Mouse (Mus musculus) bone marrow, adult 2 months (tissue): ENCODE measurements around the gene B4galt3. TPM values are rescaled to one million over a fixed set of nuclear protein-coding genes. Genes with fewer than 3 reads are reported as not detected.

Experiments
- H3K27ac ChIP-seq: fragments of 200-500 bp; 2 replicates; pipeline ENCODE4 v1.5.1; 2012; ENCODE audit warnings: low read depth, mild to moderate bottlenecking, control low read depth, inconsistent platforms, low read length; ENCODE audit not compliant: control insufficient read depth, poor library complexity, insufficient read depth
- H3K4me1 ChIP-seq: fragments of 200-500 bp; 2 replicates; pipeline ENCODE4 v1.6.1; 2011; ENCODE audit warnings: low read length; ENCODE audit not compliant: control insufficient read depth, insufficient read depth
- H3K4me3 ChIP-seq: fragments of 200-500 bp; replicated peaks from 2 replicates; pipeline ENCODE3; 2011; ENCODE audit warnings: mild to moderate bottlenecking, low read depth, low read length, control low read depth; ENCODE audit not compliant: control insufficient read depth
- CTCF ChIP-seq: fragments of 200-500 bp; IDR thresholded peaks from 2 replicates; pipeline ENCODE4 v1.5.1; 2011; ENCODE audit warnings: low read length, control low read depth; ENCODE audit not compliant: control insufficient read depth, insufficient read depth
- POLR2A ChIP-seq: fragments of 200-500 bp; IDR thresholded peaks from 2 replicates; pipeline ENCODE4 v1.6.1; 2011; ENCODE audit warnings: low read depth, mild to moderate bottlenecking, control low read depth, low read length, borderline replicate concordance; ENCODE audit not compliant: control insufficient read depth
- WGBS: fragments of 180-500 bp; shearing (Covaris S2); methylation state at CpG from one replicate; pipeline ENCODE4 v1.1.7; 2018; 5-methylcytosine and 5-hydroxymethylcytosine counted together
- polyA plus RNA-seq: library from polyadenylated mRNA; stranded (reverse); fragments of >200 nt; gene quantifications from 2 replicates; pipeline ENCODE4 v1.2.4, GENCODE M21; 2011; ENCODE audit warnings: low replicate concordance; ENCODE audit not compliant: missing spikeins, insufficient read depth, insufficient read length

Gene B4galt3
- polyA plus RNA-seq, 1 experiment = 67.5 TPM

GRCm38 (mm10) chr1:171227879-171228278 lies 42.2 kb upstream of the B4galt3 start:
- 38% methylated on average over 1 of the region's 1 CpGs for WGBS
- no peaks in the 10 kb centered on the region; the same call in 1 of the 2 replicates for H3K4me1 ChIP-seq

GRCm38 (mm10) chr1:171229750-171230149 lies 40.4 kb upstream of the B4galt3 start:
- 80% methylated on average over 6 of the region's 6 CpGs for WGBS
- no peak overlapping the region for H3K27ac ChIP-seq
- TF ChIP-seq CTCF = no peak
- no peak for TF ChIP-seq POLR2A
- H3K4me3 ChIP-seq = no peak overlapping the region
- peaks cover under 1% of the 10 kb centered on the region; the same call in 1 of the 2 replicates for H3K4me1 ChIP-seq

More at GRCm38 (mm10) chr1:171227879-171228278, 42.2 kb upstream of the B4galt3 start:
- TF ChIP-seq CTCF = no peak
- no peak for TF ChIP-seq POLR2A
- no peak overlapping the region for H3K4me3 ChIP-seq
- no peak overlapping the region for H3K27ac ChIP-seq

GRCm38 (mm10) chr1:171230215-171230614 lies 39.9 kb upstream of the B4galt3 start:
- H3K4me3 ChIP-seq = no peak overlapping the region
- no peak for TF ChIP-seq CTCF
- WGBS = 87% methylated on average over 3 of the region's 3 CpGs
- H3K4me1 ChIP-seq = peaks cover 2% of the 10 kb centered on the region; the same call in 1 of the 2 replicates
- no peak overlapping the region for H3K27ac ChIP-seq

- 2% methylated on average over 4 of the region's 4 CpGs for WGBS
- Histone ChIP-seq H3K4me3 (peak overlapping the region; percentile 69), H3K4me1 (peaks cover 2% of the 10 kb centered on the region; the same call in 1 of the 2 replicates), H3K27ac (peak overlapping the region; percentile 65; the same call in 1 of the 2 replicates)
- TF ChIP-seq CTCF (no peak), POLR2A (0 out of 2 replicates have a peak, but pooled peaks have one; percentile 9)
Observed at GRCm38 (mm10) chr1:171231844-171232243, 38.3 kb upstream of the B4galt3 start.

GRCm38 (mm10) chr1:171232348-171232747 lies 37.8 kb upstream of the B4galt3 start:
- Histone ChIP-seq H3K27ac (peak overlapping the region; percentile 65; the same call in 1 of the 2 replicates), H3K4me1 (peaks cover 2% of the 10 kb centered on the region; the same call in 1 of the 2 replicates), H3K4me3 (peak overlapping the region; percentile 69)
- TF ChIP-seq CTCF (no peak), POLR2A (no peak)
- WGBS = 48% methylated on average over 5 of the region's 5 CpGs

GRCm38 (mm10) chr1:171232800-171233730 lies 37.1 kb upstream of the B4galt3 start:
- Histone ChIP-seq H3K4me3 (peak overlapping the region; percentile 91), H3K4me1 (peaks cover 2% of the 10 kb centered on the region; the same call in 1 of the 2 replicates), H3K27ac (peak overlapping the region; percentile 90)
- TF ChIP-seq POLR2A (no peak), CTCF (no peak)
- 32% methylated on average over 12 of the region's 12 CpGs for WGBS

- TF ChIP-seq POLR2A (peak; percentile 93; the same call in 1 of the 2 replicates), CTCF (no peak)
- Histone ChIP-seq H3K27ac (peak within 1 kb of the TSS; percentile 90), H3K4me3 (peak within 1 kb of the TSS; percentile 78), H3K4me1 (peaks cover 2% of the 10 kb centered on the region; the same call in 1 of the 2 replicates)
- 8% methylated on average over 14 of the region's 14 CpGs for WGBS
Observed at GRCm38 (mm10) chr1:171234126-171234525, 36.0 kb upstream of the B4galt3 start, which contains the start of gene Fcer1g. TSS of gene Fcer1g (minus strand) at chr1:171234365.

- Histone ChIP-seq H3K4me1 (peaks cover 2% of the 10 kb centered on the region; the same call in 1 of the 2 replicates), H3K27ac (peak overlapping the region; percentile 90), H3K4me3 (peak overlapping the region; percentile 78)
- WGBS = 65% methylated on average over 4 of the region's 4 CpGs
- no peak for TF ChIP-seq POLR2A
- TF ChIP-seq CTCF = no peak
Observed at GRCm38 (mm10) chr1:171234538-171234937, 35.6 kb upstream of the B4galt3 start.
